Mouse (Mus musculus) MEL (cell line): ENCODE results near the gene Cyp17a1. TPM values are rescaled to one million over a fixed set of nuclear protein-coding genes. Genes with fewer than 3 reads are reported as not detected.

Experiments
- DNase-seq: peaks from one replicate; pipeline ENCODE4 v3.0.0; 2011; ENCODE audit warnings: low read depth, low spot score
- H3K27ac ChIP-seq: 2 replicates; pipeline ENCODE4 v1.5.1; 2012; ENCODE audit warnings: low read depth, mild to moderate bottlenecking, control low read depth, low read length, moderate library complexity; ENCODE audit not compliant: control insufficient read depth
- H3K27me3 ChIP-seq, 2 experiments: fragments of 150-350 bp in 1 of 2; sonication (generic) in 1 of 2; 2 replicates each; pipeline ENCODE4 v1.6.1; 2012; ENCODE audit warnings: low read length in 2 of 2, mild to moderate bottlenecking in 2 of 2, improper control_type of control experiment in 1 of 2, moderate library complexity in 1 of 2; ENCODE audit not compliant: insufficient read depth in 2 of 2, control insufficient read depth in 1 of 2
- H3K36me3 ChIP-seq, 2 experiments: 2 replicates each; pipeline ENCODE4 v1.6.1; 2012 to 2014; ENCODE audit warnings: low read length in 2 of 2, improper control_type of control experiment in 1 of 2, inconsistent platforms in 1 of 2, mild to moderate bottlenecking in 1 of 2; ENCODE audit not compliant: insufficient read depth in 2 of 2, control insufficient read depth in 1 of 2
- H3K4me1 ChIP-seq, 2 experiments: fragments of 150-350 bp in 1 of 2; sonication (generic) in 1 of 2; 2 replicates each; pipeline ENCODE4 v1.6.1; 2012; ENCODE audit warnings: low read length in 2 of 2, improper control_type of control experiment in 1 of 2, mild to moderate bottlenecking in 1 of 2; ENCODE audit not compliant: insufficient read depth in 2 of 2, control insufficient read depth in 1 of 2
- H3K4me3 ChIP-seq, 2 experiments: fragments of 150-350 bp in 1 of 2; sonication (generic) in 1 of 2; 2 replicates each; pipeline ENCODE4 v1.5.1; 2012; ENCODE audit warnings: low read depth in 2 of 2, low read length in 2 of 2, mild to moderate bottlenecking in 2 of 2, moderate library complexity in 2 of 2, control low read depth in 1 of 2, improper control_type of control experiment in 1 of 2; ENCODE audit not compliant: control insufficient read depth in 1 of 2, insufficient read depth in 1 of 2
- H3K79me2 ChIP-seq: 2 replicates; pipeline ENCODE4 v1.6.1; 2012; ENCODE audit warnings: mild to moderate bottlenecking, low read length, moderate library complexity; ENCODE audit not compliant: control insufficient read depth, poor library complexity, insufficient read depth
- H3K9ac ChIP-seq: 2 replicates; pipeline ENCODE4 v1.6.1; 2012; ENCODE audit warnings: low read depth, mild to moderate bottlenecking, control low read depth, low read length, moderate library complexity; ENCODE audit not compliant: control insufficient read depth, poor library complexity, severe bottlenecking
- H3K9me3 ChIP-seq: fragments of 150-350 bp; sonication (generic); replicated peaks from 2 replicates; pipeline ENCODE4 v1.6.1; 2012; ENCODE audit warnings: mild to moderate bottlenecking, low read length, improper control_type of control experiment, moderate library complexity; ENCODE audit not compliant: insufficient read depth
- BHLHE40 ChIP-seq: IDR thresholded peaks from 2 replicates; pipeline ENCODE4 v1.6.1; 2012; ENCODE audit warnings: low read depth, mild to moderate bottlenecking, inconsistent platforms, low read length, improper control_type of control experiment, borderline replicate concordance
- CHD2 ChIP-seq: IDR thresholded peaks from 2 replicates; pipeline ENCODE4 v1.6.1; 2011; ENCODE audit warnings: low read length, improper control_type of control experiment
- ELF1 ChIP-seq: IDR thresholded peaks from 2 replicates; pipeline ENCODE4 v1.6.1; 2014; ENCODE audit warnings: low read depth, mild to moderate bottlenecking, inconsistent platforms, low read length, improper control_type of control experiment, moderate library complexity
- EP300 ChIP-seq, 2 experiments: IDR thresholded peaks; 2 replicates each; pipeline ENCODE4 v1.6.1; 2011; ENCODE audit warnings: improper control_type of control experiment in 2 of 2, low read length in 2 of 2, low read depth in 1 of 2, mild to moderate bottlenecking in 1 of 2
- GABPA ChIP-seq: IDR thresholded peaks from 2 replicates; pipeline ENCODE4 v1.6.1; 2012; ENCODE audit warnings: low read depth, mild to moderate bottlenecking, inconsistent platforms, low read length, improper control_type of control experiment, moderate library complexity
- GATA1 ChIP-seq: IDR thresholded peaks from 2 replicates; pipeline ENCODE4 v1.6.1; 2011; ENCODE audit warnings: low read depth, low read length, improper control_type of control experiment
- HCFC1 ChIP-seq: IDR thresholded peaks from 2 replicates; pipeline ENCODE4 v1.6.1; 2012; ENCODE audit warnings: low read depth, mild to moderate bottlenecking, inconsistent platforms, low read length, improper control_type of control experiment, moderate library complexity
- JUND ChIP-seq: IDR thresholded peaks from 2 replicates; pipeline ENCODE4 v1.6.1; 2011; ENCODE audit warnings: low read depth, mild to moderate bottlenecking, improper control_type of control experiment, low read length
- KAT2A ChIP-seq: conservative IDR thresholded peaks from 2 replicates; pipeline ENCODE4 v1.6.1; 2012; ENCODE audit warnings: low read depth, low read length, improper control_type of control experiment, inconsistent platforms
- MAFK ChIP-seq: IDR thresholded peaks from 2 replicates; pipeline ENCODE4 v1.6.1; 2011; ENCODE audit warnings: low read depth, mild to moderate bottlenecking, low read length, improper control_type of control experiment, borderline replicate concordance
- MAX ChIP-seq: IDR thresholded peaks from 2 replicates; pipeline ENCODE4 v1.6.1; 2011; ENCODE audit warnings: low read length, improper control_type of control experiment
- MEF2A ChIP-seq: IDR thresholded peaks from 2 replicates; pipeline ENCODE4 v1.6.1; 2014; ENCODE audit warnings: low read depth, mild to moderate bottlenecking, inconsistent platforms, low read length, improper control_type of control experiment; ENCODE audit not compliant: poor library complexity, insufficient replicate concordance, severe bottlenecking; ENCODE audit errors: extremely low read depth
- MXI1 ChIP-seq: IDR thresholded peaks from 2 replicates; pipeline ENCODE4 v1.6.1; 2011; ENCODE audit warnings: mild to moderate bottlenecking, low read depth, low read length, improper control_type of control experiment
- MYB ChIP-seq: IDR thresholded peaks from 2 replicates; pipeline ENCODE4 v1.6.1; 2011; ENCODE audit warnings: mild to moderate bottlenecking, low read depth, low read length, improper control_type of control experiment
- NELFE ChIP-seq: IDR thresholded peaks from 2 replicates; pipeline ENCODE4 v1.6.1; 2011; ENCODE audit warnings: low read depth, low read length, improper control_type of control experiment
- POLR2A ChIP-seq, 2 experiments: IDR thresholded peaks; 2 replicates each; pipeline ENCODE4 v1.6.1; 2011 to 2012; ENCODE audit warnings: low read length in 2 of 2, mild to moderate bottlenecking in 2 of 2, control low read depth in 1 of 2, improper control_type of control experiment in 1 of 2, low read depth in 1 of 2, moderate library complexity in 1 of 2; ENCODE audit not compliant: control insufficient read depth in 1 of 2, insufficient read depth in 1 of 2, poor library complexity in 1 of 2
- POLR2AphosphoS2 ChIP-seq: IDR thresholded peaks from 2 replicates; pipeline ENCODE4 v1.6.1; 2011; ENCODE audit warnings: low read length, improper control_type of control experiment
- POLR2AphosphoS5 ChIP-seq: IDR thresholded peaks from 2 replicates; pipeline ENCODE4 v1.6.1; 2012; ENCODE audit warnings: low read depth, borderline replicate concordance, mild to moderate bottlenecking, inconsistent platforms, low read length, moderate library complexity, mixed read lengths
- RAD21 ChIP-seq: IDR thresholded peaks from 2 replicates; pipeline ENCODE4 v1.6.1; 2011; ENCODE audit warnings: mild to moderate bottlenecking, low read depth, low read length, improper control_type of control experiment
- RCOR1 ChIP-seq: IDR thresholded peaks from 2 replicates; pipeline ENCODE4 v1.6.1; 2012; ENCODE audit warnings: low read depth, mild to moderate bottlenecking, inconsistent platforms, low read length, improper control_type of control experiment
- SIN3A ChIP-seq: IDR thresholded peaks from 2 replicates; pipeline ENCODE4 v1.6.1; 2012; ENCODE audit warnings: low read length, improper control_type of control experiment, inconsistent platforms
- SMC3 ChIP-seq: IDR thresholded peaks from 2 replicates; pipeline ENCODE4 v1.6.1; 2011; ENCODE audit warnings: low read depth, low read length, improper control_type of control experiment
- TAL1 ChIP-seq: IDR thresholded peaks from 2 replicates; pipeline ENCODE4 v1.6.1; 2012; ENCODE audit warnings: mild to moderate bottlenecking, inconsistent platforms, low read length, moderate library complexity, mixed read lengths
- TBP ChIP-seq: IDR thresholded peaks from 2 replicates; pipeline ENCODE4 v1.8.0; 2011; ENCODE audit warnings: low read depth, low read length, improper control_type of control experiment
- TCF12 ChIP-seq: IDR thresholded peaks from 2 replicates; pipeline ENCODE4 v1.6.1; 2014; ENCODE audit warnings: low read depth, mild to moderate bottlenecking, inconsistent platforms, low read length, improper control_type of control experiment, moderate library complexity
- UBTF ChIP-seq: IDR thresholded peaks from 2 replicates; pipeline ENCODE4 v1.6.1; 2012; ENCODE audit warnings: low read depth, mild to moderate bottlenecking, inconsistent platforms, low read length, improper control_type of control experiment, moderate library complexity, borderline replicate concordance; ENCODE audit not compliant: insufficient read depth
- USF1 ChIP-seq: IDR thresholded peaks from 2 replicates; pipeline ENCODE4 v1.6.1; 2014; ENCODE audit warnings: low read depth, mild to moderate bottlenecking, inconsistent platforms, low read length, improper control_type of control experiment, moderate library complexity
- USF2 ChIP-seq, 2 experiments: IDR thresholded peaks; 2 replicates each; pipeline ENCODE4 v1.6.1; 2011 to 2012; ENCODE audit warnings: improper control_type of control experiment in 2 of 2, low read length in 2 of 2, borderline replicate concordance in 1 of 2, inconsistent platforms in 1 of 2, low read depth in 1 of 2, mild to moderate bottlenecking in 1 of 2; ENCODE audit not compliant: insufficient read depth in 1 of 2
- ZC3H11A ChIP-seq: IDR thresholded peaks from 2 replicates; pipeline ENCODE4 v1.6.1; 2012; ENCODE audit warnings: low read depth, mild to moderate bottlenecking, inconsistent platforms, low read length, improper control_type of control experiment
- ZKSCAN1 ChIP-seq: IDR thresholded peaks from 2 replicates; pipeline ENCODE4 v1.6.1; 2012; ENCODE audit warnings: low read depth, mild to moderate bottlenecking, inconsistent platforms, low read length, improper control_type of control experiment, moderate library complexity
- ZNF384 ChIP-seq: IDR thresholded peaks from 2 replicates; pipeline ENCODE4 v1.6.1; 2012; ENCODE audit warnings: low read depth, mild to moderate bottlenecking, inconsistent platforms, low read length, improper control_type of control experiment
- polyA plus RNA-seq, 2 experiments: library from polyadenylated mRNA; stranded (reverse) in 1 of 2; unstranded in 1 of 2; fragments of >175 nt in 1 of 2; fragments of >200 nt in 1 of 2; gene quantifications; 2 replicates each; pipeline versions ENCODE4 v1.2.1 to v1.2.4; 2012; ENCODE audit warnings: low replicate concordance in 2 of 2, low read depth in 1 of 2; ENCODE audit not compliant: insufficient read length in 2 of 2, insufficient read depth in 1 of 2, missing spikeins in 1 of 2
- total RNA-seq: library from RNA; depleted of rRNA; stranded (reverse); fragments of 300-350 nt; gene quantifications from 2 replicates; pipeline ENCODE4 v1.2.3, GENCODE M21; 2012

Cyp17a1 gene
- total and polyA plus RNA-seq, 3 experiments, result not detected

GRCm38 (mm10) chr19:46693146-46693545 is 20.2 kb upstream of the Cyp17a1 start:
- H3K4me1 ChIP-seq, result peaks cover 9 to 42% of the 10 kb centered on the region in 2 experiments
- H3K27ac ChIP-seq, result no peak overlapping the region
- no peaks in the 10 kb centered on the region for H3K27me3 ChIP-seq
- DNase-seq, result peak; percentile 71
- peaks cover 0 to 30% of the 10 kb centered on the region in 2 experiments; a peak in 2 of 4 replicates for H3K36me3 ChIP-seq
- H3K4me3 ChIP-seq, result no peak overlapping the region
- TF ChIP-seq USF1, result no peak
- no peak for TF ChIP-seq MYB
- no peak for TF ChIP-seq GABPA
- TF ChIP-seq ZNF384, result no peak
- no peak for TF ChIP-seq HCFC1
- TF ChIP-seq POLR2AphosphoS2, result no peak
- no peaks in the 10 kb centered on the region for H3K9me3 ChIP-seq
- H3K79me2 ChIP-seq, result peaks cover 5% of the 10 kb centered on the region
- no peak overlapping the region for H3K9ac ChIP-seq

- DNase-seq, result peak; percentile 73
- Histone ChIP-seq H3K9me3 (no peaks in the 10 kb centered on the region), H3K27ac (peak overlapping the region; percentile 50), H3K4me3 (peak overlapping the region; percentile 71 to 93), H3K79me2 (peaks cover 5% of the 10 kb centered on the region), H3K9ac (peak overlapping the region; percentile 57), H3K4me1 (peaks cover 9 to 29% of the 10 kb centered on the region in 2 experiments), H3K36me3 (peaks cover 0 to 21% of the 10 kb centered on the region in 2 experiments; a peak in 2 of 4 replicates), H3K27me3 (no peaks in the 10 kb centered on the region)
- TF ChIP-seq POLR2AphosphoS2 (no peak), MAX (no peak), SMC3 (no peak), CHD2 (no peak), TCF12 (peak; percentile 91), SIN3A (no peak; the same call in 1 of the 2 replicates), ELF1 (0 out of 2 replicates have a peak, but pooled peaks have one; percentile 31), GATA1 (peak; percentile 74), ZNF384 (peak; percentile 99), ZC3H11A (no peak), RAD21 (no peak), USF2 (IDR thresholded peaks at IDR 0.05; ENCODE audit: borderline replicate concordance in 1 of 2, insufficient read depth in 1 of 2, low read depth in 1 of 2, low read length in 2 of 2) (no peak), MAFK (peak; percentile 56; the same call in 1 of the 2 replicates), BHLHE40 (0 out of 2 replicates have a peak, but pooled peaks have one; percentile 29), UBTF (no peak), MYB (peak; percentile 84), TAL1 (peak; percentile 63), POLR2AphosphoS5 (no peak), TBP (no peak), MXI1 (peak; percentile 44; the same call in 1 of the 2 replicates), EP300 (IDR thresholded peaks at IDR 0.05; ENCODE audit: low read depth in 1 of 2, low read length in 2 of 2) (peak; percentile 94 to 95), ZKSCAN1 (peak; percentile 68; the same call in 1 of the 2 replicates), GABPA (no peak), NELFE (no peak), RCOR1 (peak; percentile 90), KAT2A (no peak), MEF2A (0 out of 2 replicates have a peak, but pooled peaks have one; percentile 51), POLR2A (IDR thresholded peaks at IDR 0.05; ENCODE audit: control insufficient read depth in 1 of 2, insufficient read depth in 1 of 2, low read depth in 1 of 2, low read length in 2 of 2, poor library complexity in 1 of 2) (no peak), USF1 (no peak), JUND (no peak)
Observed at GRCm38 (mm10) chr19:46691078-46691477, 18.1 kb upstream of the Cyp17a1 start.
